In genomic region chr5:151274265-151274664, GRCm38 (mm10) we compare ENCODE assay signal across 27 mouse cellular contexts. TPM values are rescaled to one million over a fixed set of nuclear protein-coding genes. Genes with fewer than 3 reads are reported as not detected.
DNase-seq lines count a peak whose midpoint lies in the region; ATAC-seq lines count a peak whose summit lies in the region.
"Had no signal": no experiment of that assay in that cellular context is flagged by ENCODE, and none has a peak within 500 bp of the region (broad histone marks: within the 10 kb centered on the region; RNA-seq: fewer than 3 reads in every experiment).

No protein-coding gene starts in this region.

- H3K4me1 ChIP-seq in hindbrain, embryonic 16.5 days (ENCODE audit: control insufficient read depth, insufficient read depth, low read depth, low read length): no peaks in the 10 kb centered on the region
- H3K4me1 ChIP-seq: embryonic facial prominence, embryonic 12.5 days; embryonic facial prominence, embryonic 15.5 days; hindbrain, embryonic 10.5 days; hindbrain, embryonic 13.5 days had no signal

- ATAC-seq in hindbrain, embryonic 16.5 days: no peak
- ATAC-seq: forebrain, embryonic 14.5 days; forebrain, postnatal 0 days; hindbrain, postnatal 0 days; inflammation-experienced regulatory T-cells, adult 6 months; intestine, embryonic 16.5 days had no signal

- peak; percentile 9 to 20 for DNase-seq in adrenal gland, postnatal 36 days
- DNase-seq in adrenal gland, postnatal 14 days: no peak
- DNase-seq in urinary bladder, postnatal 14 days (ENCODE audit: low spot score): peak; percentile 14
- no peak for DNase-seq in urinary bladder, adult 18-20 months (ENCODE audit: low spot score in 2 of 2)
- DNase-seq in Muller cell, postnatal 12 days (ENCODE audit: inconsistent ontology term): peak; percentile 38
- no peak for DNase-seq in cerebellum, adult 18-20 months
- DNase-seq: adrenal gland, adult 8-10 months; B cell, adult 2 months; cerebellum, adult 2 months; cerebellum, adult 9-11 months; cerebellum, postnatal 25 days; forebrain, postnatal 0 days; gastrocnemius, adult 2 months; gastrocnemius, postnatal 14 days; heart, adult 11 months had no signal

- no peaks in the 10 kb centered on the region for H3K27me3 ChIP-seq in hindbrain, embryonic 16.5 days (replicated peaks; ENCODE audit: control insufficient read depth, insufficient read depth, low read length)
- H3K27me3 ChIP-seq: CH12.LX; embryonic facial prominence, embryonic 12.5 days; embryonic facial prominence, embryonic 15.5 days; hindbrain, embryonic 13.5 days had no signal

- H3K9ac ChIP-seq in hindbrain, embryonic 16.5 days (ENCODE audit: low read depth, low read length): no peak overlapping the region
- H3K9ac ChIP-seq: embryonic facial prominence, embryonic 12.5 days; embryonic facial prominence, embryonic 15.5 days; forebrain, postnatal 0 days; hindbrain, embryonic 13.5 days had no signal

- no peaks in the 10 kb centered on the region for H3K36me3 ChIP-seq in hindbrain, embryonic 16.5 days (ENCODE audit: control insufficient read depth, insufficient read depth, low read length)
- H3K36me3 ChIP-seq: embryonic facial prominence, embryonic 12.5 days; embryonic facial prominence, embryonic 15.5 days; G1E; hindbrain, embryonic 10.5 days; hindbrain, embryonic 13.5 days had no signal

- no peak overlapping the region for H3K27ac ChIP-seq in hindbrain, embryonic 16.5 days (ENCODE audit: low read depth, low read length)
- H3K27ac ChIP-seq: embryonic facial prominence, embryonic 12.5 days; embryonic facial prominence, embryonic 15.5 days; gastrocnemius, adult 2 months; hindbrain, embryonic 10.5 days; hindbrain, embryonic 13.5 days; hindbrain, postnatal 0 days had no signal

- H3K4me3 ChIP-seq in hindbrain, embryonic 16.5 days (ENCODE audit: low read length): no peak overlapping the region
- H3K4me3 ChIP-seq: embryonic facial prominence, embryonic 12.5 days; embryonic facial prominence, embryonic 15.5 days; gastrocnemius, adult 2 months; hindbrain, embryonic 10.5 days; hindbrain, embryonic 13.5 days had no signal

- 80% methylated on average over 6 of the region's 6 CpGs for WGBS in hindbrain, embryonic 16.5 days

- no peak overlapping the region for H3K4me2 ChIP-seq in hindbrain, embryonic 16.5 days (ENCODE audit: low read length)
- H3K4me2 ChIP-seq: embryonic facial prominence, embryonic 12.5 days; embryonic facial prominence, embryonic 15.5 days; heart, embryonic 11.5 days; hindbrain, embryonic 13.5 days had no signal

- no peaks in the 10 kb centered on the region for H3K9me3 ChIP-seq in hindbrain, embryonic 16.5 days (ENCODE audit: control insufficient read depth, low read length)
- H3K9me3 ChIP-seq: embryonic facial prominence, embryonic 12.5 days; embryonic facial prominence, embryonic 15.5 days; G1E; hindbrain, embryonic 10.5 days; hindbrain, embryonic 13.5 days had no signal

RNA-seq across cellular contexts. Expression of gene Stard13, which starts 40.6 kb away (rescaled TPM):
- total RNA-seq in adrenal gland, postnatal 36 days (2021): 10 to 100 TPM; 15.4 to 20.8 TPM
- 23.9 and 27.8 TPM in 2 replicates for total RNA-seq in adrenal gland, postnatal 14 days (2021)
- polyA plus RNA-seq in hindbrain, embryonic 16.5 days (2015; fragmentation: Nextera tagmentation; extraction: Ambion mirVana): 5.9 and 6.1 TPM in 2 replicates
- polyA plus RNA-seq: G1E had no signal

Comparison
In these comparisons a context has a peak if more than half of its experiments do, and no peak if none do; other contexts are left out.
1. DNase-seq: peak in adrenal gland, postnatal 36 days (2 of 2), urinary bladder, postnatal 14 days (single experiment) and Muller cell, postnatal 12 days (single experiment); none in adrenal gland, postnatal 14 days (single experiment), urinary bladder, adult 18-20 months (0 of 2) and cerebellum, adult 18-20 months (0 of 2).